Mouse (Mus musculus) left cerebral cortex, postnatal 25 days (tissue): ENCODE results near the gene Kcnh5. TPM values are rescaled to one million over a fixed set of nuclear protein-coding genes. Genes with fewer than 3 reads are reported as not detected.
A peak's percentile ranks its signal among the peaks of the same experiment; 100 is the strongest.

Source experiments
- DNase-seq, 2 experiments: peaks; one replicate each; pipeline ENCODE4 v3.0.0; 2022; ENCODE audit warnings: low spot score in 2 of 2, mixed read lengths in 1 of 2
- intact Hi-C: fragments of 180-260 bp; cut with DNase I; formaldehyde crosslinking; loops from one replicate; pipeline ENCODE4 v1.15.1; 2025
- total RNA-seq, 2 experiments: library from RNA; stranded (reverse); gene quantifications; 2 replicates each; pipeline ENCODE4 v1.2.3; 2021

Gene Kcnh5
- total RNA-seq, 2 experiments from 2014 or later = 85.4 to 90.0 TPM

- no peak for DNase-seq
- intact Hi-C loops = no loop called here
Observed at GRCm38 (mm10) chr12:74971187-74971586, 205.9 kb downstream of the Kcnh5 start.

GRCm38 (mm10) chr12:74969420-74969819, 207.7 kb downstream of the Kcnh5 start:
- peak in 1 of 2 experiments; percentile 78 for DNase-seq
- intact Hi-C loops = no loop called here

- intact Hi-C loops = no loop called here
- no peak for DNase-seq
Observed at GRCm38 (mm10) chr12:74966266-74966665, 210.9 kb downstream of the Kcnh5 start.

GRCm38 (mm10) chr12:74952661-74953060, 224.5 kb downstream of the Kcnh5 start:
- intact Hi-C loops = loop anchor here (10.0 kb wide), 1 partner anchor 222 kb away; the partner anchor contains the start of gene Kcnh5
- no peak for DNase-seq

GRCm38 (mm10) chr12:74951124-74952115, 225.7 kb downstream of the Kcnh5 start:
- intact Hi-C loops = loop anchor here (10.0 kb wide), 1 partner anchor 223 kb away; the partner anchor contains the start of gene Kcnh5

GRCm38 (mm10) chr12:74901331-74901730, 275.8 kb downstream of the Kcnh5 start:
- intact Hi-C loops = no loop called here
- no peak for DNase-seq

More at GRCm38 (mm10) chr12:74951124-74952115, 225.7 kb downstream of the Kcnh5 start:
- no peak for DNase-seq

GRCm38 (mm10) chr12:74900777-74901176, 276.4 kb downstream of the Kcnh5 start:
- intact Hi-C loops = no loop called here
- DNase-seq = no peak

GRCm38 (mm10) chr12:74899055-74899454, 278.1 kb downstream of the Kcnh5 start:
- intact Hi-C loops = no loop called here

GRCm38 (mm10) chr12:74898211-74898610, 278.9 kb downstream of the Kcnh5 start:
- DNase-seq = no peak
- intact Hi-C loops = no loop called here

More at GRCm38 (mm10) chr12:74899055-74899454, 278.1 kb downstream of the Kcnh5 start:
- DNase-seq = no peak

- intact Hi-C loops = no loop called here
- DNase-seq = no peak
Observed at GRCm38 (mm10) chr12:74894870-74895423, 282.2 kb downstream of the Kcnh5 start.

- intact Hi-C loops = no loop called here
- DNase-seq = no peak
Observed at GRCm38 (mm10) chr12:74889419-74889818, 287.7 kb downstream of the Kcnh5 start.

- DNase-seq = no peak
- intact Hi-C loops = no loop called here
Observed at GRCm38 (mm10) chr12:74887064-74887463, 290.1 kb downstream of the Kcnh5 start.

- intact Hi-C loops = no loop called here
- peak in 1 of 2 experiments; percentile 47 for DNase-seq
Observed at GRCm38 (mm10) chr12:74881344-74881743, 295.8 kb downstream of the Kcnh5 start.

GRCm38 (mm10) chr12:74855666-74856065, 321.5 kb downstream of the Kcnh5 start:
- DNase-seq = no peak
- intact Hi-C loops = no loop called here

- peak in 1 of 2 experiments; percentile 15 for DNase-seq
- intact Hi-C loops = no loop called here
Observed at GRCm38 (mm10) chr12:74854263-74854662, 322.9 kb downstream of the Kcnh5 start.

GRCm38 (mm10) chr12:74850323-74850722, 326.8 kb downstream of the Kcnh5 start:
- no peak for DNase-seq
- intact Hi-C loops = no loop called here

GRCm38 (mm10) chr12:74849912-74850311, 327.2 kb downstream of the Kcnh5 start:
- no peak for DNase-seq
- intact Hi-C loops = loop anchor here (2.0 kb wide), 1 partner anchor 523 kb away; no protein-coding TSS in a partner anchor

- intact Hi-C loops = loop anchor here (2.0 kb wide), 1 partner anchor 522 kb away; no protein-coding TSS in a partner anchor
- DNase-seq = peak; percentile 88 to 96
Observed at GRCm38 (mm10) chr12:74848611-74849347, 328.4 kb downstream of the Kcnh5 start.
